Mouse (Mus musculus) kidney, postnatal 14 days (tissue): ENCODE measurements around the gene Spem2.

Experiments used
- DNase-seq: peaks from one replicate; pipeline ENCODE4 v3.0.0; 2022; ENCODE audit warnings: mixed read lengths

Spem2 gene

DNA sequence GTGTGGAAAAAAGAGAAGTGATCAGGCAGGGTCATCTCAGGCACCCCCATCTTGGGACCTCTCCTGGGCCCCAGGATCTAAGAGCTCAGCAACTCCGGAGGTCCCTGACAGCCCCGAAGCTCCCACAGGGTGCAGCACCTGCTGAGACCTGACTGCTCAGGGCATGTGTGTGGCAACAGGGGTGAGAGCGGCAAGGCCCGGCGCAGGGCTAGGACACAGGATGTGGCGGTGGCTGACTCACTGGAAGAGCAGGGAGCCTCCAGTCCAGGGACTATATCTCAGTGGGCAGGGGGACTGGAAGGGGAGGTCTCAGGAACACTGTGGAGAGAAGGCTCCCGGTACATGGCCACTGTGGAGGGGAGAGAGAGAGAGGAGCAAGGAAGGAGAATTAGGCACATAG lies 20.3 kb downstream of the Spem2 start:
- DNase-seq = no peak

DNA sequence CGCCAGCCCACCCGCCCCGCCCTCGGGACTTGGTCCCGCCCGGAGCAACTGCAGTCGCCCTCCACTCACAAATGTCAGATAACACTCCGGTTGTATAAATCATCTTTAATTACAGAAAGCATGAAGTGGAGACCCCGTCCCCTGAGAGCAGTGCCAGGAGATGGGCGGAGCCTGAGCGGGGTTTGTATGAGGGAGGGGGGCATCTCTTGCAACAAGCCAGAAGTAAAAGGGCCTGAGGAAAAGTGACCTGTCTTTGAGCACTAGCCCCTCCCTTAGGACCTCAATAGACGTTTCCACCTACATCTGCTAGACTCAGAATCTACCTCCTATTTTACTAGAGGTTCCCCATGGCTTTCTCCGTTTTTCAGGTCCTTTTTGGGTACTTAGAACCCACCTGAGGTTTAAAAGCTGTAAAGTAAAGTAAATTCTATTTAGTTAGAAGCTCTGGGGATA lies 22.3 kb downstream of the Spem2 start:
- DNase-seq = no peak

- peak; percentile 98 for DNase-seq
Observed at GRCm38 (mm10) chr11:69795168-69795982, 22.9 kb downstream of the Spem2 start, which contains the start of gene Chrnb1. Chrnb1 (minus strand) TSS chr11:69795943.

DNA sequence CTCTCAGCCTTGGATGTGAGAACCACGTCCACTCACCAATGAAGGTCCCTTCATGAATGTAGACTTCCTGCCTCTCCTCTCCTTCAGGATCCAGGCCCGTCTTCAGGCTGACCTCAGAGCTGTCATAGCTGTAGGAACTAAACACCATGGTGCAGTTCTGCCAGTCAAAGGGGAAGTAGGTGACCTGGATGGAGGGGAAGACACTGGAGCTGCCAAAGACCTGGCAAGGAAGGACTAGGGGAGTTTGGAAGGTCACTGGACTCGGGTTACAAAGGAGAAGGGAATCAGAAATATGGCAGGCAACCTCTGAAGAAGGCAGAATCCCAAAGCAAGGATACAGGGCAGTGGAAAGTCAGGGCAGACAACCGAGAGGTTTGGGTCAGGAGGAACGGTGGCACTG lies 24.8 kb downstream of the Spem2 start:
- no peak for DNase-seq

- DNase-seq = no peak
Observed at GRCm38 (mm10) chr11:69791420-69791819, 26.8 kb downstream of the Spem2 start.

GRCm38 (mm10) chr11:69789431-69789830 lies 28.8 kb downstream of the Spem2 start:
- no peak for DNase-seq

- DNase-seq = no peak
Observed at GRCm38 (mm10) chr11:69787306-69787705, 31.0 kb downstream of the Spem2 start.

- peak; percentile 58 for DNase-seq
Observed at GRCm38 (mm10) chr11:69784793-69785272, 33.4 kb downstream of the Spem2 start.

GRCm38 (mm10) chr11:69781828-69782227 lies 36.4 kb downstream of the Spem2 start:
- DNase-seq = no peak

GRCm38 (mm10) chr11:69778985-69779384 lies 39.3 kb downstream of the Spem2 start:
- no peak for DNase-seq

DNA sequence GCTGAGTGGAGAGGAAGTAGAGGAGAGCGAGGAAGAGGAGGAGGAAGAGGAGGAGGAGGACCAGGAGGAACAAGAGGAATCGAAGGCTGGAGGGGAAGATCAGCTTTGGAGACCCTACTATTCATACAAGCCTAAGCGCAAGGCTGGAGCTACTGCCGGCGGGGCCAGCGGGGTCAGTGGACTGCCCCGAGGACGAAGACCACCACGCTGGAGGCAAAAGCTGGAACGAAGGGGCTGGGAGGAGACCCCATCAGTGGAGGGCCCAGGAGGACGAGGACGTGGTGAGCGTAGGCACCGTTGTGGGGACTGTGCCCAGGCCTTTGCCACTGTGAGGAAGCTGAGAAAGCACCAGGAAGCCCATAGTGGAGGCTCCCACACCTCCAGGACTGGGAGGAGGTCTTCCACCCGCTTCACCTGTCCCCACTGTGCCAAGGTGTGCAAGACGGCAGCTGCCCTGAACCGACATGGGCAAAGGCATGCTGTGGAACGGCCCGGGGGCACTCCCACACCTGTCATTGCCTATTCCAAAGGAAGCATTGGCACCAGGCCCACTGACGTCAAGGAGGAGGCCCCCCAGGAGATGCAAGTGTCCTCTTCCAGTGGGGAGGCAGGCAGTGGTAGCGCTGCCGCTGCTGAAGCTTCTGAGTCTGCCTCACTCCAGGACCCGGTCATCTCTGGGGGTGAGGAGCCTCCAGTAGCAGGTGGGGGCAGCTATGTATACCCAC lies 39.8 kb downstream of the Spem2 start:
- peak; percentile 47 for DNase-seq

GRCm38 (mm10) chr11:69777504-69778257 lies 40.6 kb downstream of the Spem2 start:
- DNase-seq = no peak

GRCm38 (mm10) chr11:69776488-69776887 lies 41.8 kb downstream of the Spem2 start:
- no peak for DNase-seq

DNA sequence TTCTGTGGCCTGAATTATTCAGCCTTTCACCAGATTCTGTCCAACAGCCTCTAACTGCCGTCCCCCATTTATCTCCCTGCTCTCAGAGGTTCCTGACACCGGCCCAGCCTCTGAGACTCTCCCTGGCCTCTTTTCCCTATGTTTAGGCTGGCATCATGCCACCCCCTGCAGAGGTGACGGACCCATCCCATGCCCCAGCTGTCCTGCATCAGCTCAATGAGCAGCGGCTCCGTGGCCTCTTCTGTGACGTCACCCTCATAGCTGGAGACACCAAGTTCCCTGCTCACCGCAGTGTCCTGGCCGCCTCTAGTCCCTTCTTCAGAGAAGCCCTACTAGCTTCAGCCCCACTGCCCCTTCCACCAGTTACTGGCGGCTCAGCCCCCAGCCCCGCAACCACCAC lies 42.5 kb downstream of the Spem2 start:
- DNase-seq = no peak

DNA sequence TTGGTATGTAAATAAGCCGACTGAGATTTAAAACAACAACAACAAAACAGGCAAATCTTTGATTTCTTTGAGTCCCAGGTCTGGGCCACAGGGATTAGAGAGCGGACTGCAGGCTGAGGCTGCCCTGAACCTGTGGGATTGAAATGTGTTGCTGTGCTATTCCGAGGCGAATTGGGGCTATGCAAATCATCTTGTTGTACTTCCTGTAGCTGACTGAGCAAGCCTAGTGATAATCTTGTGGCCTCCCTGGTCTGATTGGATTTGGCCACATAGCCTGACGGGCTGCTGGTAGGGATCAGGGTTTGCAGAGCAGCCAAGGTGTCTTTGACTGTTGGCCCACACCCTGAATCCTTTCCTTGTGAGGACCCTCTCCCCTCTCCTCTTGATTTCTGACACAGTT lies 43.3 kb downstream of the Spem2 start:
- no peak for DNase-seq

DNA sequence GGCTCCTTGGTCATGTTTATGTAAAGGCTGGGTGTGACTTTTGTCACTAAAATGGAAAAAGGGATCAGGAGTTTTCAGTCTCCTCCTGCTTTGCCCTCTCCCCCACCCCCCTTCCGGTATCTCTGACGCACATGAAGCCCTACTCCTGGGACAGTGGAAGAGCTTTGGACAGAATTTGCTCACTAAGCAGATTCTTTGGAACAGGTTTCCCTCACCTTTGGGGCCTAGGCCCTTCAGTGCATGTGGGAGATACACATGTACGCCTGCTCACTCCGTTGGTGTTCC lies 50.7 kb downstream of the Spem2 start:
- DNase-seq = no peak

DNA sequence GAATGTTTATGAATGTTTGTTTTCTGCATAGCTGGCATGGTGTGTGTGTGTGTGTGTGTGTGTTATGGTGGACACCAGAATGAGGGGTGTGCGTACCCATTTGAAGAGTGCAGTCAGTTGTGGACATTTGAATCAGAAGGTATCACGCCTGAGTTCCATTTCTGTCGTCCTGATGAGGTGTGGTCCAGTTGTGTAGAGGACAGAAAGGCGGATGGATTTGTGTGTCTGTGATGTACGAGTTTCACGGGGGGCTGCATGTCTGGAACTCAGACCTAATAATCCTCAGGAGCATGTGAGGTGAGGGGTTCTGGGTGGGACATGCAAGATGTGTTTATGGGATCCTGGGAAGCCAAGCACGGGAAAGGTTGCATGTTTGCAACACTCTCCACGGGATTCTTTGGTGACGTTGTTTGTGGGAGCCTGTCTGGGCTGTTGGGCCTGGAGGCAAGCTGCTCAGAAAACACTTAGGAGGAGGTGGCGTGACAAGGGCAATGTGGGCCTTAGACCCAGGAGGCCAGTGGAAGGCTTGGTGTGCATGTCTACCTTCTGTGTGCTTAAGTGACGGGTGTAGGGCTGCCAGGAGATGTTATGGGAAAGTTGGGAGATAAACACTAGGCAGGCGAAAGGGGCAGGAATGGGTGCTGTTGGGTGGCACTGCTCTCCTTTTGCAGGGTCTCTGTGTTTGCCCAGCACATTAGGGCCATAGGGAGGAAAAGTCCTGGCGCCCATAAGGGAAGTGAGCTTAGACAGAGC lies 51.2 kb downstream of the Spem2 start:
- no peak for DNase-seq
